8 mouse cellular contexts compared by ENCODE assay signal in genomic region chr7:115615697-115616237, GRCm38 (mm10).
DNase-seq lines count a peak whose midpoint lies in the region; ATAC-seq lines count a peak whose summit lies in the region.

No protein-coding gene starts in this region.

- intact Hi-C loops in gastrocnemius, postnatal 14 days (cut with DNase I; ENCODE audit: low total_unique reads) = no loop called here

- peak overlapping the region; percentile 1 for H3K27ac ChIP-seq in embryonic facial prominence, embryonic 13.5 days
- peak overlapping the region; percentile 73 for H3K27ac ChIP-seq in hindbrain, embryonic 12.5 days
- H3K27ac ChIP-seq in stomach, embryonic 15.5 days = peak overlapping the region; percentile 23; the same call in 1 of the 2 replicates

- no peak overlapping the region for H3K9ac ChIP-seq in embryonic facial prominence, embryonic 13.5 days
- no peak overlapping the region for H3K9ac ChIP-seq in hindbrain, embryonic 12.5 days
- no peak overlapping the region for H3K9ac ChIP-seq in stomach, embryonic 15.5 days

- 0 out of 2 replicates have a peak, but pooled peaks have one; percentile 43 for ATAC-seq in embryonic facial prominence, embryonic 13.5 days (ENCODE audit: insufficient number of reproducible peaks, insufficient read depth, low FRiP score, low TSS enrichment, low read depth)
- ATAC-seq in hindbrain, embryonic 12.5 days (ENCODE audit: low FRiP score) = 0 out of 2 replicates have a peak, but pooled peaks have one; percentile 22
- peak; percentile 60; the same call in 1 of the 2 replicates for ATAC-seq in stomach, embryonic 15.5 days (ENCODE audit: insufficient read depth, low FRiP score, low read depth)

- H3K4me3 ChIP-seq in embryonic facial prominence, embryonic 13.5 days = no peak overlapping the region
- no peak overlapping the region for H3K4me3 ChIP-seq in hindbrain, embryonic 12.5 days
- peak overlapping the region; percentile 7; the same call in 1 of the 2 replicates for H3K4me3 ChIP-seq in stomach, embryonic 15.5 days (replicated peaks)

- 10% methylated on average over 10 of the region's 10 CpGs for WGBS in embryonic facial prominence, embryonic 13.5 days
- WGBS in hindbrain, embryonic 12.5 days = 28% methylated on average over 10 of the region's 10 CpGs
- 15% methylated on average over 10 of the region's 10 CpGs for WGBS in stomach, embryonic 15.5 days

- H3K36me3 ChIP-seq in embryonic facial prominence, embryonic 13.5 days = no peaks in the 10 kb centered on the region
- H3K36me3 ChIP-seq in hindbrain, embryonic 12.5 days = no peaks in the 10 kb centered on the region
- H3K36me3 ChIP-seq in stomach, embryonic 15.5 days = no peaks in the 10 kb centered on the region

- peak; percentile 7 for DNase-seq in adrenal gland, postnatal 14 days
- DNase-seq in adrenal gland, postnatal 36 days = no peak
- DNase-seq in lung, postnatal 25 days (ENCODE audit: low spot score) = peak; percentile 52
- DNase-seq in cerebellum, postnatal 36 days = no peak
- DNase-seq in gastrocnemius, postnatal 14 days = no peak

- no peaks in the 10 kb centered on the region for H3K9me3 ChIP-seq in embryonic facial prominence, embryonic 13.5 days
- H3K9me3 ChIP-seq in hindbrain, embryonic 12.5 days (replicated peaks) = no peaks in the 10 kb centered on the region
- no peaks in the 10 kb centered on the region for H3K9me3 ChIP-seq in stomach, embryonic 15.5 days

- H3K4me1 ChIP-seq in embryonic facial prominence, embryonic 13.5 days = peaks cover 6% of the 10 kb centered on the region
- H3K4me1 ChIP-seq in hindbrain, embryonic 12.5 days = peaks cover 9% of the 10 kb centered on the region; the same call in 1 of the 2 replicates
- H3K4me1 ChIP-seq in stomach, embryonic 15.5 days = no peaks in the 10 kb centered on the region

- H3K4me2 ChIP-seq in embryonic facial prominence, embryonic 13.5 days = peak overlapping the region; percentile 33
- H3K4me2 ChIP-seq in hindbrain, embryonic 12.5 days (replicated peaks) = peak overlapping the region; percentile 39
- peak overlapping the region; percentile 36; the same call in 1 of the 2 replicates for H3K4me2 ChIP-seq in stomach, embryonic 15.5 days

- H3K27me3 ChIP-seq in embryonic facial prominence, embryonic 13.5 days = 0 out of 2 replicates have a peak, but pooled peaks cover 2% of the 10 kb centered on the region
- no peaks in the 10 kb centered on the region for H3K27me3 ChIP-seq in hindbrain, embryonic 12.5 days
- H3K27me3 ChIP-seq in stomach, embryonic 15.5 days (replicated peaks) = no peaks in the 10 kb centered on the region

Comparison
In these comparisons a context has a peak if more than half of its experiments do, and no peak if none do; other contexts are left out.
1. DNase-seq: peak in adrenal gland, postnatal 14 days (single experiment) and lung, postnatal 25 days (single experiment); none in adrenal gland, postnatal 36 days (0 of 2), cerebellum, postnatal 36 days (0 of 2) and gastrocnemius, postnatal 14 days (single experiment).
2. H3K27ac ChIP-seq: peak in every context shown above with its lines; median percentile 73 in hindbrain, embryonic 12.5 days; 23 in stomach, embryonic 15.5 days; 1 in embryonic facial prominence, embryonic 13.5 days.
3. Peak in every context shown above with its lines, with median percentiles within 50 percentile points of each other: ATAC-seq and H3K4me2 ChIP-seq.